Mouse (Mus musculus): Measurements from ENCODE around the gene Smad6.

GRCm38 (mm10) chr9:63979275-63979674 is 42.6 kb downstream of the Smad6 start:
- no peak for TF ChIP-seq POLR2A (IDR thresholded peaks at IDR 0.05; ENCODE audit: borderline replicate concordance, control insufficient read depth, low read depth, low read length)
- TF ChIP-seq CTCF (IDR thresholded peaks at IDR 0.05; ENCODE audit: control insufficient read depth, insufficient read depth, low read length) = no peak
